Mouse (Mus musculus) forebrain, embryonic 10.5 days (tissue): ENCODE results near the gene Myoz1. TPM values are rescaled to one million over a fixed set of nuclear protein-coding genes. Genes with fewer than 3 reads are reported as not detected.

Experiments
- microRNA-seq: library from miRNA; unstranded; fragments of <30 nt; microRNA quantifications from one replicate; pipeline ENCODE4, GENCODE M21; 2017
- polyA plus RNA-seq: library from polyadenylated mRNA; unstranded; fragments of >200 nt; fragmentation: Nextera tagmentation; extraction: Ambion mirVana; gene quantifications from 2 replicates; pipeline ENCODE4 v1.2.1, GENCODE M21; 2016

Gene Myoz1
- polyA plus RNA-seq, 1 experiment from 2014 or later = 0.15 TPM

Small RNA genes lying within 50 kb of the gene (microRNA-seq; reads per million reads assigned to microRNA genes)
- gene Mir6946 = 2.4 reads per million

Other genes with a start within 250 kb of the Myoz1 start
- 0.55 and 1.3 TPM in 2 replicates for gene Cfap70, start 204.3 kb downstream of the Myoz1 start, polyA plus RNA-seq
- 18.7 and 18.8 TPM in 2 replicates for gene Anxa7, start 176.4 kb downstream of the Myoz1 start, polyA plus RNA-seq
- gene Mss51, start 159.6 kb downstream of the Myoz1 start, polyA plus RNA-seq = 1.3 TPM in 2 replicates
- 44.7 and 48.5 TPM in 2 replicates for gene Ppp3cb, start 110.0 kb downstream of the Myoz1 start, polyA plus RNA-seq
- 15.4 and 16.5 TPM in 2 replicates for gene Usp54, start 15.5 kb downstream of the Myoz1 start, polyA plus RNA-seq
- 0.22 and 0.25 TPM in 2 replicates for gene Synpo2l, start 11.8 kb upstream of the Myoz1 start, polyA plus RNA-seq
- gene Sec24c, start 17.8 kb upstream of the Myoz1 start, polyA plus RNA-seq = 101 and 105 TPM in 2 replicates
- 15.7 and 16.0 TPM in 2 replicates for gene Fut11, start 38.4 kb upstream of the Myoz1 start, polyA plus RNA-seq
- gene Chchd1, start 46.5 kb upstream of the Myoz1 start, polyA plus RNA-seq = 252 and 261 TPM in 2 replicates
- gene Zswim8, start 51.0 kb upstream of the Myoz1 start, polyA plus RNA-seq = 28.9 and 29.0 TPM in 2 replicates
- gene Ndst2, start 78.0 kb upstream of the Myoz1 start, polyA plus RNA-seq = 23.5 and 24.3 TPM in 2 replicates
- 33.0 and 37.8 TPM in 2 replicates for gene Camk2g, start 137.5 kb upstream of the Myoz1 start, polyA plus RNA-seq
- 0.40 and 0.59 TPM in 2 replicates for gene Plau, start 180.1 kb upstream of the Myoz1 start, polyA plus RNA-seq